Mouse (Mus musculus) right cerebral cortex, postnatal 25 days (tissue): Measurements from ENCODE around the gene Bin2.

Experiments used
- DNase-seq: peaks from one replicate; pipeline ENCODE4 v3.0.0; 2022

The Bin2 gene

GRCm38 (mm10) chr15:100669337-100669736, at the start of gene Bin2:
Gene Bin2 (minus strand): TSS chr15:100669553.
- DNase-seq = no peak

- no peak for DNase-seq
These were observed 49.2 kb upstream of the Bin2 start for GRCm38 (mm10) chr15:100718572-100718971.

DNA sequence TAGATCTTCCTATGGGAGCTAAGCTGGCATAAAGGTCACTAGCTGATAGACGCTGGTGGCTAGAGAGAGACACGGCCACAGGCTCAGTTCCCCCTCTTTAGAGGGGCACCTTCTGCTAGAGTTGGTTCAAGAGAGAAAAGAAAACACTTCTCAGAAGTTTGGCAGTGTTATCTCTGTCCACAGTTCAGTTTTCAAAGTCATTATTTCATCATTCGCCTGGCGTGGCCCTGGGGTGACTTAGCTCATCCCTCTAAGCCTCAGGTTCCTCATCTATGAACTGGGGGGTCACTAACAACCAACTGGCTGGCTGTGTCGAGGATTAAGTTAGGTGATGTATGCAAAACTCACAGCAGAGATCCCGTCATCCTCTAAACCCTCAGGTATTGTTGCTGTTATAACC, 48.6 kb upstream of the Bin2 start:
- no peak for DNase-seq

- DNase-seq = no peak
These were observed 46.1 kb upstream of the Bin2 start for GRCm38 (mm10) chr15:100715399-100715993.

- no peak for DNase-seq
These were observed 45.1 kb upstream of the Bin2 start for GRCm38 (mm10) chr15:100714470-100714869.

DNA sequence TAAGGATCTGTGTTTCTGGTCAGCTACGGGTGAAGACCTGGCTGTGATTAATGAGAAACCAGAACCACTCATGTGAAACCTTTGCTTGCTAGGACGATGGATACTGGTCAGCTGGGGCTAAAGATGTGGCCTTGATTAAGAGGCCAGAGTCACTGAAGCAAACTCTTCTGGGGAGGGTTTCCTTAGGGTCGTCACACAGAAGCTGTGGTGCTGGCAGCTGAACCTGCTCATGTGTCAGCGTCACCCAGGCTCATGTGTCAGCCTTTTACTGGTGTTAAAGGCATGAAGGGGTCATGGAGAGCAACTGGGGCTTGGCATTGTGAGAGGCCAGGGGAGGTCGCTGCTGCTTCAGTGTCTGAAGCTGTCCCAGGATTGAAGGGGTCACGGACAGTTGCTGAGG, 41.5 kb upstream of the Bin2 start:
- no peak for DNase-seq

GRCm38 (mm10) chr15:100708433-100709078, 39.2 kb upstream of the Bin2 start:
- no peak for DNase-seq

- no peak for DNase-seq
These were observed 36.9 kb upstream of the Bin2 start for GRCm38 (mm10) chr15:100706226-100706625.

DNA sequence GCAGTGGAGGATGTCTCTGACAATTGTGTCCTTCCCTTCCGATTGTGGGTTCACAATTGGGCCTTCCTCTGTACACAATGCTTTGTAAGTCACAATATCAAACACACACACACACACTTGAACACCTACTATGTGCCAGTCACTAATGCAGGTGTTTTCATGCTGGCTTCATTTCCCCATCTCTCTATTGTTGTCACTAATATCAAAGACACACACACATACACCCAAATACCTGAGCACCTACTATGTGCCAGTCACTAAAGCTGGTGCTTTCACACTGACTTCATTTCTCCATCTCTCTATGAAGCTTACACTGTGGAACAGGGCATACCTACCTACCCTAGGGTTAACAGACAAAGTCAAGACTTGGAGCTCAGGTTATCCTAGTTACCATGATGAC, 36.0 kb upstream of the Bin2 start:
- DNase-seq = no peak

DNA sequence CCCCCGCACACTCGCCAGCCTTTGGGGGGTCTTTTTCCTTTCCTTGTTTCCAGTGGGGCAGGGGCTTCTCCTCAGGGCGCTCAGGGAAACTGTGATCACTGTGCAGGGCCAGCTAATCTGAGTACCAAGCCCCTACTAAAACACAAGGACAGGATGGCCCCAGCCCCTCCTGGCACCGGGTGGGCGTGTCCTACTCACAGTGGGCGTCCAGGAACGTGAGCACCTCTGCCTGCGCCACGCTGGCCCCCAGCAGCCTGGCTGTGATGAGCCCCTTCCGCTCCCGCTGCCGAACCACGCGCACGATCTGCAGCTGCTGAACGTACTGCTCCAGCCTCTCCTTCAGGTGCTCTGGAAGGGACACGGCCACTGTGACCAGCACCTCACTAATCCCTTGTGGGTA, 34.6 kb upstream of the Bin2 start:
- no peak for DNase-seq

- no peak for DNase-seq
These were observed 32.5 kb upstream of the Bin2 start for GRCm38 (mm10) chr15:100701856-100702255.

- DNase-seq = peak; percentile 17
These were observed 31.8 kb upstream of the Bin2 start for GRCm38 (mm10) chr15:100701108-100701507.

DNA sequence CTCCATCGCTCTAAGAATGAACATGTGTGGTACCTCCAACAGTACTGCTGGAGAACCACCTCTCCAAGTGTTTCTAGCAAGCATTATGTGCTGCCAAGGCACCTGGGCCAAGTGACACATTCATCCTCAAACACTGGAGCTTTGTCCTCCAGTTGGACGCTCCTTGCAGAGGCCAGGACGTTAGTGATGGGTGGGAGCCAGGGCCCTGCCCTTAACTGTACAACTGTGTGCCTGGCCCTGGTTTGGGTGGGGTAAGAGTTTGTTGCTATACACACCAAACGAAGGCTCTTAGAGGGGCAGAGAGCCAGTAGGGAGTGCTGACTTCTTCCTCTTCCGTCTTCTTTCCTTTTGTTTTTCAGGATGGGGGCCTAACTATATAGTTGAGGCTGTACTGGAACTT, 31.1 kb upstream of the Bin2 start:
- DNase-seq = no peak

DNA sequence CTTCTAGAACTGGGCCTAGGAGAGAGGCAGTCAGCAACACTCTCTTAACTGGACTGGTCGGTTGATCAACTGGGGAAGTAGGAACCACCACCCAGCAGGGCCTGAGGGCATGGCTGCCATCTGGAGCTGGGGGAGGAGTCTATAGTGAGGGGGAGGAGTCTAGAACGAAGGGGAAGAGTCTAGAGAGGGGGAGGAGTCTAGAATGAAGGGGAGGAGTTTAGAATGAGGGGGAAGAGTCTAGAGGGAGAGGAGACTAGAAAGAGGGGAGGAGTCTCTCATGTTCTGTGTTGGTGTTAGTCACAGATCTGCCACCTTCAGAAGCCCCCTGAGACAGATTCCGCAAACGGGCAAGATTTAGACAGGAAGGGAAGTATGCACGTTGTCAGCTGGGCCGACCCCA, 30.0 kb upstream of the Bin2 start:
- no peak for DNase-seq

- DNase-seq = no peak
These were observed 28.7 kb upstream of the Bin2 start for GRCm38 (mm10) chr15:100698078-100698477.

DNA sequence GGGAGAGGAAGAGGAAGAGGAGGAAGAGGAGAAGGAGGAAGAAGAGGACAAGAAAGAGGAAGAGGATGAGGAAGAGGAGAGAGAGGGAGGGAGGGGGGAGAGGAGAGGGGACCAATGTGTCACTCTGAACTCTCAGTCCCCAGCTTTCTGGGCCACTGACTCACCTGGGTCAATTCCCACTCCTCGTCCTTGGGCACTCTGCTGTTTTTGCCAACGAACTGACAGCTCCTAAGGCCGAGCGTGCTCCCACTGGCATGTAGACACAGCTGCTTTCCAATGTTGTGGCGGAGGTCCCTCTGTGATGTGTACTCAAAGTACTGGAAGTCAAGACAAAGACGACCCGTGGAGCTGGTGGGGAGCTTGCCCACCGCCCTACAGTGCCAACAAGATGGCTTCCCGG, 25.1 kb upstream of the Bin2 start:
- no peak for DNase-seq

DNA sequence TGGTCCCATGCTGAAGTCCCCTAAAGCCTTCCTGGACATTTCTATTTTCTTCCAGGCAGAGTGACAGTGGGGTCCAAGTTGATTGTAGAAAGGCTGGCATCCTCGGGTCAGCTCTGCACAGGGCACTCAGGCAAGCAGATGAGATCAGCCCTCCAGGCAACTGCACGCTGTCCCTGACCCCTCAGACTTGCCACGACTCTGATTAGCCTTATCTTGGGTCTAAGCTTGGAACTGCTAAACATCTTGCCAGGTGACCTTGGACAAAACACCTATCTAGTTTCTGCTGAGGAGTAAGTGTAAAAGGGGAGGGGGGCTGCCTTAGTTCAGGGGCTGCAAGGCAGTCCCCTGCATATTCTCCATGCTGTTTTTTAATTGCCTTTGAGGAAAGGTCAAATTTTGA, 22.6 kb upstream of the Bin2 start:
- DNase-seq = no peak

GRCm38 (mm10) chr15:100687430-100687971, 18.1 kb upstream of the Bin2 start, which contains the start of gene Cela1:
Gene Cela1 (minus strand): TSS chr15:100687921.
- DNase-seq = no peak

GRCm38 (mm10) chr15:100686989-100687388, 17.6 kb upstream of the Bin2 start:
- peak; percentile 48 for DNase-seq

GRCm38 (mm10) chr15:100686434-100686833, 17.1 kb upstream of the Bin2 start:
- no peak for DNase-seq

- DNase-seq = no peak
These were observed 16.5 kb upstream of the Bin2 start for GRCm38 (mm10) chr15:100685849-100686248.

- DNase-seq = no peak
These were observed 15.9 kb upstream of the Bin2 start for GRCm38 (mm10) chr15:100685255-100685654.

DNA sequence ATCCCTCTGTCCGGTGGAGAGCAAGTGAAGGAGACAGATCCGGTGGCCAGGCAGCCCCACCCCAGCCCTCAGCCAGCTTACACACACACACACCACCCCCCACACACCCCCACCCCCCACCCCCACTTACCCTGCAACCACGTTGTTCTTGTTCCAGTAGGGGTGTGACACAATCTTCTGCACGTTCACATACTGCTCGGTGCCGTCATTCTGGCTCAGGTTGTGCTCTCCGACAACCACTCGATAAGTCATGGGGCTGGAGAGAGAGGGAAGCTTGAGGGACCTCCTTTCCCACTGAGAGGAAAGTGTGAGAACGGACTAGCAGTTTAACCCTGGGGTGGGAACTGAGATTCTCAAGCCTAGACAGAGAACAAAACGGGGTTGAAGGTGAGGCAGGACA, 15.1 kb upstream of the Bin2 start:
- DNase-seq = no peak

DNA sequence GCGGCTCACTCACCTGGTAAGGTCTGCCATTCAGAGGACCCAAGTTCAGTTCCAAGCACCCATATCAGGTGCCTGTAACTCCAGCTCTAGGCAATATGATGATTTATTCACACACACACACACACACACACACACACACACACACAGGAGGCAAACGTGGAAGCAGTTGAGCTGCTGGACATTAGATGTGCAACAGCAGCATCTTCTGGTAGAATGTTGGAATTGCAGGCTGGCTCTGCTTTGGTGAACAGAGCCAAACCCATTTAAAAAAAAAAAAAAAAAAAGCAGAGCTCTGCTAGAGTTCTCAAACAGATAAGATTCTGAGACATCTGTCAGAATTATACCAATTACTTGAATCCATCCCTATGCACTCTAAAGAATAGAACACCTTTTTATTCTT, 13.7 kb upstream of the Bin2 start:
- peak; percentile 63 for DNase-seq

- no peak for DNase-seq
These were observed 12.4 kb upstream of the Bin2 start for GRCm38 (mm10) chr15:100681770-100682169.
